Mouse (Mus musculus): ENCODE data around the gene Scrn1.

DNA sequence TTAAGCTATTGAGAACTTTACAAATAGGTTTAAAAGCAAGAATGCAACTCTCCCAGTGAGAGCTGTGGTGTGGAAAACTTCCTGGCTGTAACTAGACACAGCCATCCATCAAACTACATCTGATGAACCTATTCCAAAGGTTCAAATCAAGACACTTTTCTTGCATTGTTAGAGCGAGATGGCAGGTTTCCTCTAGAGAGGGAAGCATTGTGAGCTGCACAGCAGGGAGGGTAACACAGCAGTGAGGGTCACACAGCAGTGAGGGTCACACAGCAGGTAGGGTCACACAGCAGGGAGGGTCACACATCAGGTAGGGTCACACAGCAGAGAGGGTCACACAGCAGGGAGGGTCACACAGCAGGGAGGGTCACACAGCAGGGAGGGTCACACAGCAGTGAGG, 21.9 kb upstream of the Scrn1 start:
- TF ChIP-seq CTCF (IDR thresholded peaks at IDR 0.05; ENCODE audit: low read depth) (no peak), EP300 (optimal IDR thresholded peaks at IDR 0.05) (no peak)

Measured in stomach, postnatal 0 days (tissue).